Mouse (Mus musculus): ENCODE results near the gene Gm28053.

DNA sequence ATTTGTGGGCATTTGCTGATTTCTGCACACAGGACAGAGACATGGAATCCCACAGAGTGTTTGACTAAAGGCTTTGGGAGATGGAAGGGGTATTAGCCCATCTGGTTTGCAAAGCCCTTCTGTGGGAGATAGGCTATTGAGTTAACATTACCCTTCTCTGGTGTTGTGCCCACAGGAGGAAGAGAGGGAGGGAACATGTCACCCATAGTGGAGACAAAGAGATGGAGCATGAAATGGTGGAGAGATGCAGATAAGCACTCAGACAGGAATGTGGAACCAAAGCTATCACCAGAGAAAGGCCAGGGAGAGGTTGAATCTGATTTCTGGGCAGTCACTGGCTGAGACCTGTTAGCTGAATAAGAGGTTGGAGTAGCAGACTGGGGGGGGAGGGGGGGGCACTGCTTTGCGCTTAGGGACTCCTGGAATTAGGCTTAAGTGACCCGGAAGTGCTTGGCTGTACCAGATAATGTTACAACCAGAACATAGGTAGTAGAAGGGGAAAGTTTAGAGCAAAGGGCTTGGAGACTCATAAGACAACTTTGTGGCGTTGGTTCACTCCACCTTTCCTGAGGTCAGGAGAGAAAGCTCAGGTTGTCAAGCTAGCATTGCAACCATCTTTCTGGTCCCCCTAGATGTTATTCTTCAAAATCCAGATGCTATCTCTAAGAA, 22.2 kb downstream of the Gm28053 start:
- no peak for TF ChIP-seq CTCF (IDR thresholded peaks at IDR 0.05; ENCODE audit: low read depth)
- TF ChIP-seq EP300 (IDR thresholded peaks at IDR 0.05; ENCODE audit: low read depth) = no peak

All from liver, postnatal 0 days (tissue).